Mouse (Mus musculus): ENCODE data around the gene Atp6v0a2. TPM values are rescaled to one million over a fixed set of nuclear protein-coding genes. Genes with fewer than 3 reads are reported as not detected.
A peak's percentile ranks its signal among the peaks of the same experiment; 100 is the strongest.

Gene Atp6v0a2
- polyA plus RNA-seq, 1 experiment from 2014 or later: 41.8 TPM

DNA sequence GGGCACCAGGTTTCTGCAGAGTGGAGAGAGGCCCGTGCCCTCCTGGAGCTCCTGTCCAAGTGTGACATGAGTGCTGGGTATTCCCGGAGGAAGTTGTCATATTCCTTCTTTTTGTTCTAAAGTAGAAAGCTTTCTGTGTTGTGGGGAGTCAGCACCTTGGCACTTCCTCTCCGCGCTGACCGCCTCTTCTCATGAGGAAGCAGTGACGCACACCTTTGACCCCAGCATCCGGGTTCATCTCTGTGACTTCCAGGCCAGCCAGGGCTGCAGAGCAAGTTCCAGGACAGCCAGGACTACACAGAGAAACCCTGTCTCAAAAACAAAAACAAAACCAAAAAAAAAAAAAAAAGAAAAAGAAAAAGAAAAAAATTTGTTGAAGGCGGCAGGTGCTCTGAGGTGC is 86.8 kb downstream of the Atp6v0a2 start:
- ATAC-seq (ENCODE audit: low FRiP score): no peak
- H3K9ac ChIP-seq (ENCODE audit: low read depth, low read length): no peak overlapping the region
- H3K27ac ChIP-seq (ENCODE audit: low read depth, low read length): no peak overlapping the region
- H3K4me1 ChIP-seq (replicated peaks; ENCODE audit: control insufficient read depth, insufficient read depth, low read length): no peaks in the 10 kb centered on the region
- no peaks in the 10 kb centered on the region for H3K27me3 ChIP-seq (ENCODE audit: control insufficient read depth, insufficient read depth, low read length)
- WGBS: 95% methylated on average over 8 of the region's 8 CpGs
- H3K4me2 ChIP-seq (replicated peaks; ENCODE audit: low read depth, low read length): no peak overlapping the region
- peaks cover 18% of the 10 kb centered on the region for H3K36me3 ChIP-seq (ENCODE audit: control insufficient read depth, insufficient read depth, low read length)
- no peak overlapping the region for H3K4me3 ChIP-seq (ENCODE audit: low read depth, low read length)
- DNase-seq (ENCODE audit: low spot score): no peak
- no peaks in the 10 kb centered on the region for H3K9me3 ChIP-seq (ENCODE audit: control insufficient read depth, low read length)

- no peak overlapping the region for H3K27ac ChIP-seq (ENCODE audit: low read depth, low read length)
- H3K4me3 ChIP-seq (ENCODE audit: low read depth, low read length): no peak overlapping the region
- H3K27me3 ChIP-seq (ENCODE audit: control insufficient read depth, insufficient read depth, low read length): no peaks in the 10 kb centered on the region
- H3K36me3 ChIP-seq (ENCODE audit: control insufficient read depth, insufficient read depth, low read length): peaks cover 15% of the 10 kb centered on the region
- ATAC-seq (ENCODE audit: low FRiP score): no peak
- H3K4me1 ChIP-seq (replicated peaks; ENCODE audit: control insufficient read depth, insufficient read depth, low read length): no peaks in the 10 kb centered on the region
- no peaks in the 10 kb centered on the region for H3K9me3 ChIP-seq (ENCODE audit: control insufficient read depth, low read length)
- WGBS: 93% methylated on average over 11 of the region's 11 CpGs
- no peak overlapping the region for H3K9ac ChIP-seq (ENCODE audit: low read depth, low read length)
- no peak overlapping the region for H3K4me2 ChIP-seq (replicated peaks; ENCODE audit: low read depth, low read length)
- DNase-seq (ENCODE audit: low spot score): no peak
These were observed 89.6 kb downstream of the Atp6v0a2 start for GRCm38 (mm10) chr5:124717969-124718368.

- no peaks in the 10 kb centered on the region for H3K4me1 ChIP-seq (replicated peaks; ENCODE audit: control insufficient read depth, insufficient read depth, low read length)
- H3K9me3 ChIP-seq (ENCODE audit: control insufficient read depth, low read length): no peaks in the 10 kb centered on the region
- H3K36me3 ChIP-seq (ENCODE audit: control insufficient read depth, insufficient read depth, low read length): peaks cover 15% of the 10 kb centered on the region
- no peak overlapping the region for H3K4me3 ChIP-seq (ENCODE audit: low read depth, low read length)
- ATAC-seq (ENCODE audit: low FRiP score) (no peak), DNase-seq (ENCODE audit: low spot score) (no peak)
- no peak overlapping the region for H3K4me2 ChIP-seq (replicated peaks; ENCODE audit: low read depth, low read length)
- H3K9ac ChIP-seq (ENCODE audit: low read depth, low read length): no peak overlapping the region
- 90% methylated on average over 7 of the region's 7 CpGs for WGBS
- H3K27me3 ChIP-seq (ENCODE audit: control insufficient read depth, insufficient read depth, low read length): no peaks in the 10 kb centered on the region
- no peak overlapping the region for H3K27ac ChIP-seq (ENCODE audit: low read depth, low read length)
These were observed 90.0 kb downstream of the Atp6v0a2 start for GRCm38 (mm10) chr5:124718396-124718795.

DNA sequence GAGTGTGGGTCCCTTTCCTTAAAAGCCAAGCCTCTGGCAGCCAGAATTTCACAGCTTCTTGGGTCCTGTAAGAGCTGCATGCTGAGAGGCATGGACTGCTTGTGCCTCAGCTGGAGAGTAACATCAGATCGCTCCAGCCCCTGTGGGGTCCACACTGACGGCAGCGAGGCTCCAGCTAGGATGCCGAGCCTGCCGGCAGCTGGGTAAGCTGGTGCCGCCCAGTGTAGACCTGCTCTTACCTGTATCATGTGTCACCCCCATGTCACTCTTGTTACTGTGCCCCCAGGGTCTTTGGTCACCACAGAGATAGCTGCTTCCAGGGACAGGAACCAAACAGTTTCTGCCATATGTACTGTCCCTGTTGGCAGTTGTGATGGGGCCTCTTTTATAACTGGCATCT is 94.7 kb downstream of the Atp6v0a2 start:
- Histone ChIP-seq H3K4me1 (replicated peaks; ENCODE audit: control insufficient read depth, insufficient read depth, low read length) (no peaks in the 10 kb centered on the region), H3K27me3 (ENCODE audit: control insufficient read depth, insufficient read depth, low read length) (no peaks in the 10 kb centered on the region), H3K9me3 (ENCODE audit: control insufficient read depth, low read length) (no peaks in the 10 kb centered on the region), H3K4me3 (ENCODE audit: low read depth, low read length) (no peak overlapping the region), H3K4me2 (replicated peaks; ENCODE audit: low read depth, low read length) (no peak overlapping the region), H3K27ac (ENCODE audit: low read depth, low read length) (no peak overlapping the region), H3K36me3 (ENCODE audit: control insufficient read depth, insufficient read depth, low read length) (peaks cover 9% of the 10 kb centered on the region), H3K9ac (ENCODE audit: low read depth, low read length) (no peak overlapping the region)
- WGBS: 89% methylated on average over 6 of the region's 6 CpGs
- DNase-seq (ENCODE audit: low spot score) (no peak), ATAC-seq (ENCODE audit: low FRiP score) (no peak)

- Histone ChIP-seq H3K9me3 (ENCODE audit: control insufficient read depth, low read length) (no peaks in the 10 kb centered on the region), H3K27me3 (ENCODE audit: control insufficient read depth, insufficient read depth, low read length) (no peaks in the 10 kb centered on the region; the same call in 1 of the 2 replicates), H3K27ac (ENCODE audit: low read depth, low read length) (no peak within 1 kb of the TSS), H3K4me2 (replicated peaks; ENCODE audit: low read depth, low read length) (no peak within 1 kb of the TSS), H3K4me1 (replicated peaks; ENCODE audit: control insufficient read depth, insufficient read depth, low read length) (no peaks in the 10 kb centered on the region), H3K36me3 (ENCODE audit: control insufficient read depth, insufficient read depth, low read length) (0 out of 2 replicates have a peak, but pooled peaks cover under 1% of the 10 kb centered on the region), H3K4me3 (ENCODE audit: low read depth, low read length) (no peak within 1 kb of the TSS), H3K9ac (ENCODE audit: low read depth, low read length) (no peak within 1 kb of the TSS)
- 11% methylated on average over 29 of the region's 29 CpGs for WGBS
- ATAC-seq (ENCODE audit: low FRiP score) (peak; percentile 63; the same call in 1 of the 2 replicates), DNase-seq (ENCODE audit: low spot score) (peak; percentile 50)
These were observed 96.6 kb downstream of the Atp6v0a2 start, which contains the start of gene Dnah10 for GRCm38 (mm10) chr5:124724997-124725396. TSS of gene Dnah10 (plus strand) at chr5:124725085.

DNA sequence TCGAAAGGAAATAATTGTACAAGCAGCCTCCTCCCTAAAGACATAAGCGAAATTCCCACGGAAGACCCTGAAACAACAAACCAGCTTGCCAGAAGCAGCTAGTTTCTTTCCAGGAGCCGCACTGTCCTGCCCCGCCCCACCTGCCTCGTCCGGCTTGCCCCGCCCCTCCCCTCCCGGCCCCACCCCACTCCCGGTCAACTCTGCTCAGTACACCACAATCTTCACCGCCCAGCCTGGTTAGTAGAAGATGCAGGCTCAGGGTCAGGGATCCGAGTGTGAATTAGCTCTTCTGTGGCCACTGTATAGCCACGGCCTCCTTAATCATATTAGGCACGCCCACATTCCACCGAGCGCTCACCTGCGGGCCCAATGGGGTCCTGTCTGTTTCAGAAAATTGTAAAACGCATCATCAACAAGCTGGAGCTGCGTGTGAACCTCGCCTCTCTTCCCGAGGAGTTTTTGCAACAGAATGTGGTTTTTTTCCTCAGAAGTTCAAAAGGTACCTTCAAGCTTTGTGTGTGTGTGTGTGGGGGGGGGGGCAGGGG is 101.4 kb downstream of the Atp6v0a2 start:
- Histone ChIP-seq H3K27me3 (ENCODE audit: control insufficient read depth, insufficient read depth, low read length) (no peaks in the 10 kb centered on the region; the same call in 1 of the 2 replicates), H3K4me2 (replicated peaks; ENCODE audit: low read depth, low read length) (peak overlapping the region; percentile 20), H3K27ac (ENCODE audit: low read depth, low read length) (no peak overlapping the region), H3K36me3 (ENCODE audit: control insufficient read depth, insufficient read depth, low read length) (no peaks in the 10 kb centered on the region), H3K9ac (ENCODE audit: low read depth, low read length) (no peak overlapping the region), H3K4me1 (replicated peaks; ENCODE audit: control insufficient read depth, insufficient read depth, low read length) (no peaks in the 10 kb centered on the region), H3K9me3 (ENCODE audit: control insufficient read depth, low read length) (no peaks in the 10 kb centered on the region), H3K4me3 (ENCODE audit: low read depth, low read length) (peak overlapping the region; percentile 21; the same call in 1 of the 2 replicates)
- 19% methylated on average over 21 of the region's 21 CpGs for WGBS
- DNase-seq (ENCODE audit: low spot score) (peak; percentile 2), ATAC-seq (ENCODE audit: low FRiP score) (no peak)

- Histone ChIP-seq H3K27me3 (ENCODE audit: control insufficient read depth, insufficient read depth, low read length) (no peaks in the 10 kb centered on the region; the same call in 1 of the 2 replicates), H3K27ac (ENCODE audit: low read depth, low read length) (no peak overlapping the region), H3K36me3 (ENCODE audit: control insufficient read depth, insufficient read depth, low read length) (no peaks in the 10 kb centered on the region), H3K4me3 (ENCODE audit: low read depth, low read length) (no peak overlapping the region), H3K9me3 (ENCODE audit: control insufficient read depth, low read length) (no peaks in the 10 kb centered on the region), H3K4me2 (replicated peaks; ENCODE audit: low read depth, low read length) (no peak overlapping the region), H3K9ac (ENCODE audit: low read depth, low read length) (no peak overlapping the region), H3K4me1 (replicated peaks; ENCODE audit: control insufficient read depth, insufficient read depth, low read length) (no peaks in the 10 kb centered on the region)
- ATAC-seq (ENCODE audit: low FRiP score) (no peak), DNase-seq (ENCODE audit: low spot score) (no peak)
- WGBS: 87% methylated on average over 12 of the region's 12 CpGs
These were observed 105.6 kb downstream of the Atp6v0a2 start for GRCm38 (mm10) chr5:124733961-124734360.

DNA sequence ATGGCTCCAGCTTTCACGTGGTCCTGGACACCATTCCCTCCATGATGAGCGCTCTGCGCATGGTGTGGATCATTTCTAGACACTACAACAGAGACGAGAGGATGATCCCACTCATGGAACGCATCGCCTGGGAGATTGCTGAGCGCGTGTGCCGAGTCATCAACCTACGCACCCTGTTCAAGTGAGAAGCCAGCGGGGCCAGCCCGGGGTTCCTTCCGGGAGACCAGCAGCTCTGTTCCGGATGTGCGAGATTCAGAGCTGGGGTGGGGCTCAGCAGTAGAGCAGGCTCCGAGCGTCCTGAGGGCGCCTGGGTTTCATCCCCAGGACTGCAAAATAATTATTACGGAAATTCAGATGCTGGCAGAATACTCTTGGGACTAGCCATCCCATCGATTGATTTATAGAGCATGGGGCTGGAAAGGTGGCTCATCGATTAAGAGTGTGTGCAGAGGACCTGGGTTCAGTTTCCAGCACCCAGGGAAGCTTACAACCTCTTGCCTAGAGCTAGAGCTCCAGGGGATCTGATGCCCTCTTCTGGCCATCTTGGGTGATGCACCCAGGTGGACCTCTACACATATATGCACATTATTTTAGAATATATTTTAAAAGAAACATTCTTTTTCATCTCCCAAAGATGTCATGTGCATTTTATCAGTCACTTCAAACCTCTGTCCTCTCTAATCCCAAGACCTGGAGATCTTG is 113.7 kb downstream of the Atp6v0a2 start:
- no peaks in the 10 kb centered on the region for H3K27me3 ChIP-seq (ENCODE audit: control insufficient read depth, insufficient read depth, low read length)
- ATAC-seq (ENCODE audit: low FRiP score) (no peak), DNase-seq (ENCODE audit: low spot score) (no peak)
- H3K4me1 ChIP-seq (replicated peaks; ENCODE audit: control insufficient read depth, insufficient read depth, low read length): no peaks in the 10 kb centered on the region
- H3K9me3 ChIP-seq (ENCODE audit: control insufficient read depth, low read length): no peaks in the 10 kb centered on the region
- 96% methylated on average over 21 of the region's 21 CpGs for WGBS
- no peak overlapping the region for H3K27ac ChIP-seq (ENCODE audit: low read depth, low read length)
- H3K4me3 ChIP-seq (ENCODE audit: low read depth, low read length): no peak overlapping the region
- H3K36me3 ChIP-seq (ENCODE audit: control insufficient read depth, insufficient read depth, low read length): no peaks in the 10 kb centered on the region
- no peak overlapping the region for H3K4me2 ChIP-seq (replicated peaks; ENCODE audit: low read depth, low read length)
- no peak overlapping the region for H3K9ac ChIP-seq (ENCODE audit: low read depth, low read length)

DNA sequence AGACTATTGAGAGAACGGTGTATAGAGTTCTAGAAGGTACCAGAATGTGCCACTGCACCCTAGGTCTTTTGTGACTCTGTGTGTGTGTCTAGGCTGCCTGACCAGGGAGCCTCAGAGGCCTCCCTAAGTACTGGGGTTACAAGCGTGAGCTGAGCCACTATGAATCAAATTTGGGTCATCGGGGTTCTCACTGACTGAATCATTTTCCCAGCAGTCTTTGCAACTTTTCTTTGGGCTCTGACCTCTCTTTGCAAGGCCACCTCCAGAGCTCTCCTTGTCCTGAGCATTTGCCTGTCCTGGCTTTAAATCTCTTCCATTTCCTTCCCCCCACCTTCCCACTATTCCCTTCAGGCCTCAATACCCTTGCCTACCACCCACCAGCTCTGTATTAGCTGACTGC is 115.5 kb downstream of the Atp6v0a2 start:
- Histone ChIP-seq H3K27ac (ENCODE audit: low read depth, low read length) (no peak overlapping the region), H3K9me3 (ENCODE audit: control insufficient read depth, low read length) (no peaks in the 10 kb centered on the region), H3K4me1 (replicated peaks; ENCODE audit: control insufficient read depth, insufficient read depth, low read length) (no peaks in the 10 kb centered on the region), H3K36me3 (ENCODE audit: control insufficient read depth, insufficient read depth, low read length) (no peaks in the 10 kb centered on the region), H3K4me2 (replicated peaks; ENCODE audit: low read depth, low read length) (no peak overlapping the region), H3K27me3 (ENCODE audit: control insufficient read depth, insufficient read depth, low read length) (no peaks in the 10 kb centered on the region), H3K9ac (ENCODE audit: low read depth, low read length) (no peak overlapping the region), H3K4me3 (ENCODE audit: low read depth, low read length) (no peak overlapping the region)
- DNase-seq (ENCODE audit: low spot score) (no peak), ATAC-seq (ENCODE audit: low FRiP score) (no peak)
- WGBS: 85% methylated on average over 3 of the region's 3 CpGs
